Mouse (Mus musculus) ES-E14 (cell line): ENCODE measurements at regions not wholly inside any gene's neighbourhood (a gene's known extent, or its start where the extent isn't known, plus 50 kb on each side); places are given as distances from the start of the nearest gene placed in this dataset.
"Not testable (repeated sequence)": the region's sequence is repeated elsewhere in the genome, so short reads cannot be mapped to it uniquely, and the experiment has no call there.

Source experiments
- CHD2 ChIP-seq: IDR thresholded peaks from 2 replicates; pipeline ENCODE4 v1.6.1; 2014; ENCODE audit warnings: mild to moderate bottlenecking, low read depth, low read length, inconsistent platforms
- MAFK ChIP-seq: IDR thresholded peaks from 2 replicates; pipeline ENCODE4 v1.6.1; 2014; ENCODE audit warnings: mild to moderate bottlenecking, low read depth, low read length, inconsistent platforms; ENCODE audit not compliant: insufficient read depth
- ZC3H11A ChIP-seq: IDR thresholded peaks from 2 replicates; pipeline ENCODE4 v1.6.1; 2012; ENCODE audit warnings: low read depth, mild to moderate bottlenecking, inconsistent platforms, low read length, borderline replicate concordance
- ZNF384 ChIP-seq: IDR thresholded peaks from 2 replicates; pipeline ENCODE4 v1.6.1; 2012; ENCODE audit warnings: low read depth, low read length, inconsistent platforms

- TF ChIP-seq ZC3H11A, CHD2, MAFK, ZNF384: not testable (repeated sequence)
Observed at GRCm38 (mm10) chr17:27271756-27272155, 67.5 kb upstream of the Lemd2 start.
